Mouse (Mus musculus) megakaryocyte-erythroid progenitor cell, adult 5-6 weeks (primary cell): ENCODE results near the gene Rnf31. TPM values are rescaled to one million over a fixed set of nuclear protein-coding genes. Genes with fewer than 3 reads are reported as not detected.

ENCODE experiments used
- ATAC-seq: replicated peaks from 2 replicates; pipeline ENCODE4 v1.8.0; 2016; ENCODE audit warnings: mild to moderate bottlenecking, inconsistent platforms; ENCODE audit not compliant: severe bottlenecking, poor library complexity, low FRiP score, low TSS enrichment
- total RNA-seq, 2 experiments: library from RNA; stranded (forward) in 1 of 2; stranded (reverse) in 1 of 2; fragments of 200-1000, 215-1000 nt in 1 of 2; fragments of >200 nt in 1 of 2; fragmentation: Nextera tagmentation in 1 of 2; gene quantifications; 2 replicates each; pipeline ENCODE4 v1.2.3; 2014 to 2017

Rnf31 gene
- 35.8 and 47.0 TPM in 2 replicates for total RNA-seq (2014; fragmentation: Nextera tagmentation)
- 23.8 and 46.4 TPM in 2 replicates for total RNA-seq (2017)

- ATAC-seq, result peak; percentile 86
Observed at GRCm38 (mm10) chr14:55591331-55591891, at the start of gene Rnf31. Gene Rnf31 (plus strand): TSS chr14:55591708.

- peak; percentile 71 for ATAC-seq
Observed at GRCm38 (mm10) chr14:55542268-55542667, 49.2 kb upstream of the Rnf31 start.

DNA sequence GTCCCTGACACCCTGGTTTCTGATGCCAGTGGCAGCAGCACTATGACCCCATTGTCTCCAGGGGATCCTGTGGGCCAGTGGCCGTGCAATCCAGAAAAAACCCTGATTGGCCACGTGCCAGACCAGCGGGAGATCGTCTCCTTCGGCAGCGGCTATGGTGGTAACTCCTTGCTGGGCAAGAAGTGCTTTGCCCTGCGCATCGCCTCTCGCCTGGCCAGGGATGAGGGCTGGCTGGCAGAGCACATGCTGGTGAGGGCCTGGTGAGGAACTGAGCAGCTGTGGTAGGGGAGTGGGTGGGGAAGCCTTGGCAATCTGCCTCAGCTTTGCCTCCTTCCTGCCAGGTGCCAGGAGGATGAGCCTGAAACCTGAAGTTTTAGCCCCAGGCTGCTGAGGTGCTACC lies 47.2 kb upstream of the Rnf31 start:
- ATAC-seq, result no peak

GRCm38 (mm10) chr14:55550191-55550590 lies 41.3 kb upstream of the Rnf31 start:
- no peak for ATAC-seq

- ATAC-seq, result no peak
Observed at GRCm38 (mm10) chr14:55551347-55551746, 40.2 kb upstream of the Rnf31 start.

DNA sequence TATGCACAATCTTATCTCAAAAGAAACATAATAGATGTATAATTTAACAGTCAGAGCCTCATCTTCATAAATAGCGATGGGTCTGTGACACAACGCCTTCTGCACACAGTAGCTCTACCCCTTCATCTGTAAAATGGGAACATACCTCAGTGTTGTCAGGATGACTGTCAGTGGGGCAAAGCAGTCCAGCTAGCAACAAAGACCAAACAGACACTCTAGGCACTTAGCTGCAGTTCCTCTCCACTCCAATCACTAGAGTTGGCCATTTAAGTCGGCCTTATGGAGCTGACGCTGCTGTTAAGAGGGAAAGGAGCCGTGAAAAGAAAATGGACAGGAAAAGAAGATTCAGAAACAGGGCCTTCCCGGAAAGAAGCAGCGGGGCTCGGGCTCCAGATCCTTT lies 39.7 kb upstream of the Rnf31 start:
- no peak for ATAC-seq

GRCm38 (mm10) chr14:55554635-55555034 lies 36.9 kb upstream of the Rnf31 start:
- no peak for ATAC-seq

- ATAC-seq, result no peak
Observed at GRCm38 (mm10) chr14:55555788-55556187, 35.7 kb upstream of the Rnf31 start.

DNA sequence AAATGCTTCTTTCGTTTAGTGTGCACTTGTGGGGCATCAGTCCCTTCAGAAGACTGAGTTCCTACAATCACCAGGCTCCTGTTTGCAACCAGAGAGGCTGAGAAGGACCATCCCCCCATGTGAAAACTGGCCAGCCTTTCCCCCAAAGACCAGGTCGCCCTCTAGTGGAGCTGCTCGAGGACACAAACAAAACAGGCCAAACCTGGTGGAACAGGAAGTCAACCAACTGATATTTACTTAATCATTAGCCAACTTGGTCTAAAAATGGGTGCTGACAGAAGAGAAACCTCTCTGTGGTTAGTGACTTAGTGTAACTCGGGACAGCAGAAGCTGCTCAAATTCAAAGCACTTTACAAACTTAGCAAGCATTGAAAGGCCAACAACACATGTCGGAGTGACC lies 34.5 kb upstream of the Rnf31 start:
- 0 out of 2 replicates have a peak, but pooled peaks have one; percentile 10 for ATAC-seq

- no peak for ATAC-seq
Observed at GRCm38 (mm10) chr14:55557587-55557986, 33.9 kb upstream of the Rnf31 start.

GRCm38 (mm10) chr14:55558740-55559448 lies 32.6 kb upstream of the Rnf31 start:
- ATAC-seq, result peak; percentile 19; the same call in 1 of the 2 replicates

- ATAC-seq, result peak; percentile 62
Observed at GRCm38 (mm10) chr14:55559799-55560201, 31.7 kb upstream of the Rnf31 start, which contains the start of gene Dcaf11. Gene Dcaf11 (plus strand): TSS chr14:55560006.

DNA sequence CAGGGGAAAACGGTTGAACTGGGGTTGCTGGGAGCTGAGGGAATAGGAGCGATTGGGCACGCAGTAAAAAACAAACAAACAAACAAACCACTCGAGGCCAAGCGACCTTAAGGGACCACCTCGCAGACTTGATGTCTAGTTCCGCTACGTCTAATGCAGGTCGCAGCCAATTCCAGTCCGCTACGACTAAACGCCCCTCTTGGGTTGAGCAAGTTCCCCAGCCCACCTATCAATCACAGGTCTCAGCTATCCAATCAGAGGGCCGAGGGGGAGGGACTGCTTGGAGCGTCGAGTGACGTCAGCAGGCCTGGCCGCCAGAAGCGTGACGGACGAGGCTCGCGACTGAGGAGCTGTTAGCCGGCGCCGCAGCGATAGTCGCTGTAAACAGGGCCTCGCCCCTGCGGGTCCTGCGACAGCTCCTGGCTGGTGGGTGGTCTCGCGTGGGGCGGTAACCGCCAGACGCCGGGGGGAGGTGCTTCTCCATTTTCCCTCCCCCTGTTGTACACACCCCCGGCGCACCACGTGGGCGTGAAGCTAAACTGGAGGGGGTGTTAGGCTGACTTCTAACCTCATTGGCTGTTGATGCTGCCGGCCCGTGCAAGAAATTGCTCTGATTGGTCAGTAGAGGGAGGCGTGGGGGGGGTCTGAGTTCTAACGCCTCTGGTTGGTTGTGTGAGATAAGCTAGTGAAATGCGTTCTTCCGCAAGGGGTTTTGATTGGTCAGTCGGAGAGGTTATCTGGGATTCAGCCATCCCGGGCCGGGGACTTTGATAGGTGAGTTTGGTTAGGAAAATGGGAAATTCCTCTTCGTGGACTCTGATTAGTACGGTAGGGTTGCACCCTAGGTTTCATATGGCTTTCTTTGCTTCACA lies 31.1 kb upstream of the Rnf31 start, which contains the start of gene A730061H03Rik:
Gene A730061H03Rik, minus strand, starts transcription at position 205 of the 872 bp plus-strand sequence.
- ATAC-seq, result peak; percentile 81

DNA sequence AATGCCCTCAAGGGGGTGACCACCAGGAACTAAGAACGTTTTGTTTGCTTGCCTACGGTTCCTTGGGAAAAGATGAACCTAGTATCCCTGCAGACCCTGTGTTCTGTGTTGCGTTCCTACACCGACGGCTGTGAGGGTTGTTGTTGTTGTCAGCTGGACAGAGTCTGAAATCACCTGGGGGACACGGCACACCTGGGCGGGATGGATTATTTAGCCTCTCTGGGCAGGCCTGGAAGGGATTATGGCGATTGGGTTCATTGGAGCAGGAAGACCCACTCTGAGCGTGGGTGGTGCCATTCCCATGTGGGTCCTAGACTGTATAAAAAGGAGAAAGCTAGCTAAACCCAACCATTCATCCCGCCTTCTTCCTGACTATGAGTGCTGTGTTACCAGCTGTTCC lies 29.6 kb upstream of the Rnf31 start:
- no peak for ATAC-seq

GRCm38 (mm10) chr14:55563249-55563648 lies 28.3 kb upstream of the Rnf31 start:
- ATAC-seq, result no peak

- no peak for ATAC-seq
Observed at GRCm38 (mm10) chr14:55565748-55566147, 25.8 kb upstream of the Rnf31 start.

DNA sequence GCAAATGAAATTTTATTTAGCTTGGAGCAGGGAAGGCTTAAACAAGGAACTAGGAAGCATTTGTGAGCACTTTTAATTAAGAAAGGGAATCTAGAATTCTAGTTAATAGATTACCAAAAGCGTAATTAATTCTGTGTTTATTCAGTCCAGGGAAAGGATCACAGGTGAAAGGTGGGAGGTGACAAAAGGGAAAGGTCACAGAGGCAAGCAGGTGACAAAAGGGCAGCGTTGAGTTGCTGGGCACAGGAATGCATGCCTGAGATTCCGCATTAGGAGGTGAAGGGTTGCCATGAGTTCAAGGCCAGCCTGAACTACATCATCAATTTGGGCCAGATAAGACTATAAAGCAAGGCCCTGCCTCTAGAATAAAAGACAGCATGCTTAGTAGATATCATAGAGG lies 24.0 kb upstream of the Rnf31 start:
- no peak for ATAC-seq

GRCm38 (mm10) chr14:55570588-55570987 lies 20.9 kb upstream of the Rnf31 start:
- peak; percentile 57 for ATAC-seq

GRCm38 (mm10) chr14:55571760-55572159 lies 19.7 kb upstream of the Rnf31 start:
- ATAC-seq, result no peak

DNA sequence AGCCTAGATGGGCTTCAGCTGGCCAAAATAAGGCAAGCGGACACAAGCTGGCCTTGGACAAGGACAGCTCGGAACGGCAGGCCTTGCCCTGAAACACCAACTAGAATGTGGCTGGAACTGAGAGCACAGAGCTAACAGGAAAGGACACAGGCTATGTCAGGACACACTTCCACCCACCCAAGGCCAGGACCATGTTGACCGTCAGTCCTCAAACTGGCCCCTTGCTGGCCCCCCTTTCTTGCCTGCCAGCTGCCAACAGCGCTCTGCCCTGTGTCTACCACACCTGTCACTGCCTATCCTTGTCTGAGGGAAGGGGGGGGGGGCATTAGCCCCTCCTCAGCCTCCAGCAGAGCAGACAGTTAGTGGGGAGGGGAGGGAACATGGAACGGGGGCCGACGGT lies 16.2 kb upstream of the Rnf31 start, which contains the start of gene Fitm1:
Gene Fitm1, plus strand, starts transcription at position 316 of the 400 bp plus-strand sequence.
- ATAC-seq, result no peak
